Mouse (Mus musculus) fibroblast of lung, adult 2 months (primary cell): ENCODE measurements around the gene Cdk4.

Experiments used
- DNase-seq: peaks from one replicate; pipeline ENCODE4 v3.0.0-alpha.2; 2011; ENCODE audit warnings: low read depth

The Cdk4 gene

DNA sequence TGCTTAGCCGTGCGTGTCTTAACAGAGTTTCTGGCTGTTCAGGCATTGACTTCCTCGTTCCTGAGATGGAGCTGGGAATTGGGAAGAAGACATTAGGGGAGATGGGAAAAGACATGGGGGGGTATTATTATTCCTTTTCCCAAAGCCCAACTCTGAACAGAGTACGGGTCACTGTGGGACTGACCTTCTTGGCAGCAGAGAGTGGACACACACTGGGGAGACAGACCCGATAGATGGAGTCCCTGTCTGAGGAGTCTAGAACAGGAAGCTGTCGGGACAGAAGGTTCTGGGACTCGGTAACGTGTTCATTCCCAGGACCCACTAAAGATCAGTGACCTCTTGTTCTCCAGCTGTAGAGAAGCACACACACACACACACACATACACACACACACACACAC, 12.3 kb downstream of the Cdk4 start:
- no peak for DNase-seq

DNA sequence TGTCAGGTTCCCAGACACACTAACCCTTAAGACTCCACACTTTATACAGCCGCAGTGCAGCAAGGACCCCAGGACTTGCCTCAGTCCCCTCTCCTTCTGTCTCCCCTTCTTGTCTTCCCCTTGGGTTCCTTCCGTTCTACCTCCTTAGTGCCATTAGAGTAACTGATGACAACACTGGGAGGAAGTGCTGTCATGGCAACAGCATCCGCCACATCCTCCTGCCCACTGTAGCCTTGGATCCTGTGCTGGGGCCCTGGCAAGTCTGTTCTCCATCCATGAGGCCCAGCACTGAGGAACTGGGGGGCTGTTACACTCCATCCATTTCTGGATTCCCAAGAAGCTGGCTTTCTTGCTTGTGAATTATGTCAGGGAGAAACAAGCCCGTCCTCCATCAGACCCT, 12.7 kb downstream of the Cdk4 start:
- DNase-seq: no peak

DNA sequence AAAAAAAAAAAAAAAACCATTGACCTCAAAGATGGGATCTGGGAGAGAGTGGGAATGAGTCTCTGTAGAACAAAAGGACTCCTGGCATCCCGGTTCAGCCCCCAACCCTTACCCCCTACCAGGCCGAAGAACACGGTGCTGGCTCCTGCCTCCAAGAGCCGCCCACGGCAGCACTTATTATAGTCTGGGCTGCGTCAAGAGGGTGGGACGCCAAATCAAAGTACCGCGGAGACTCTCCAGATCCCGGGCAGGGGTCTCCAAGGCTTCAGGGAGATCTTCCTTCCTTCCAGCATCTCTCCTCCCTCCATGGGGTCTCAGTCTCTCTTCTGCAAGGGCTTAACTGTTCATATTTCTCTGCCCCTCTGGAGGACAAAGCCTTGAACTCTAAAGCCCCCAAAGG, 14.2 kb downstream of the Cdk4 start:
- DNase-seq: no peak

DNA sequence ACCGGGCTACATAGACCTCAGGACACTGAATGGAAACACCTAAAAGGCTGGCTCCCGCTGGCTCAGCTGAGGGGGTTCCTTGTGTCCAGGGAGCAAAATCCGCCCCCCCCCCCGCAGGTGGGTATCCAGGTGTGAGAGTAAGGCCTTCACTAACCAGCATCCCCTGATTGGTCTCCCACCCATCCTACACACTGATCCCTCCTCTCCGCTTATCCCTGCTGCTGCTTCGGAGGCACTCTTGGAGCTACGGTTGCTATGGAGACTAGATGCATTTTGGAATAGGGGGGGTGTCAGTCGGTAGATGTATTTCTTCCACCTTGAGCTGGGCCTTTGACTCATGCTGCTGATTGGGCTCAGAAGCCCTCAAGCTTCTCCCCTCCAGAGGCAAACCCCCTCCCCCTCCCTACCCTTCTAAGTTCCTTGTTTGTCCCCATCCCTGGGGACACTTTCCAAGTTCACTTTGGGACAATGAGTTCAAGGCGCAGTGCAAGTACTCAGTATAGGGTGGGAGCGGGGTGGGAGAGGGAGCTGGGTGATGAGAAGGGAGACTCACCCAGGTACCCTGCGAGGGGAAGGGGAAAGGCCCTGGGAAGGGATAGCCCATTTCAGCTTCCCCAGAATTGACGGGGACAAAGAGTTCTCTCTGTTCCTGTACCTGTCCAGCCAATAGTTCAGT, 14.8 kb downstream of the Cdk4 start:
- no peak for DNase-seq

DNA sequence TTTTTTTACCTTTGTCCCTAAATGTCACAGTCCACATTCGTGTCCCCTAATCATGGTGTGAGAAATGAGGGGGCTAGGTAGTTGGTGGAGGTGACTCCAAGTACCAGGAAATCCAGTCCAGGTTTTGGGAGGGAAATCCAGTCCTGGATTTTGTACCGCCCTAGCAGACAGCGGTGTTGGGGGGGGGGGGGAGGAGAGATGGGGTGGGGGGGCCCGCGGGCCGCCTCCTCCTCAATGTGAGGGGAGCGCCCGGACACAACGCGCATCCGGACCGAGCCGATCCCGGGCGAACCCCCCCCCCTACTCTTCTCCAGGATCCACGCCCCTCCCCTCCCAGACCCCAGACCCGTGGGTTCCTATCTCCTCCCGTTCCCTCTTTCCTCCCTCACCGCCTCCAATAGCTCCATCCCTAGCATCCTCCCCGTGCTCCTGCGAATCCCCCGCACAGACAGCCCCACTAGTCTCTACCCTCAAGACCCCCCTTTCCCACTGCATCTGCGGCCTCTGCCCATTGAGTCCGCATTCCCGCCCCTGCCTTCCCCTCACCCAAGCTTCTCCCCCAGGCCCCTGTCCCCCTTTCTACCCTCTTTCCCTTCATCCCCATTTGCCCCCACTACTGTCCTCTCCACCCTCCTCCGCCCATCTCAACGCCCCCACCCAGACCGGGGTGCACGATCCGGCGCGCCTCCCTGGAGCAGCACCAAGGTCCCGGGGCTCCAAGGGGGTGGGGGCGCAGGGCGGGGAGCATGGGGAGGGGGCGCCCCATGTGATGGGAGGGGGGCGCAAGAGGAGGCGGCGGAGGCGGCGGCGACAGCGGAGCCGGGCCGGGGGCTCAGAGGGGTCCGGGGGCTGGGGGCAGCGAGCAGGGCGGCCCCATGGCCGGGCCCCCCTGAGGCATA, 15.6 kb downstream of the Cdk4 start:
- no peak for DNase-seq

DNA sequence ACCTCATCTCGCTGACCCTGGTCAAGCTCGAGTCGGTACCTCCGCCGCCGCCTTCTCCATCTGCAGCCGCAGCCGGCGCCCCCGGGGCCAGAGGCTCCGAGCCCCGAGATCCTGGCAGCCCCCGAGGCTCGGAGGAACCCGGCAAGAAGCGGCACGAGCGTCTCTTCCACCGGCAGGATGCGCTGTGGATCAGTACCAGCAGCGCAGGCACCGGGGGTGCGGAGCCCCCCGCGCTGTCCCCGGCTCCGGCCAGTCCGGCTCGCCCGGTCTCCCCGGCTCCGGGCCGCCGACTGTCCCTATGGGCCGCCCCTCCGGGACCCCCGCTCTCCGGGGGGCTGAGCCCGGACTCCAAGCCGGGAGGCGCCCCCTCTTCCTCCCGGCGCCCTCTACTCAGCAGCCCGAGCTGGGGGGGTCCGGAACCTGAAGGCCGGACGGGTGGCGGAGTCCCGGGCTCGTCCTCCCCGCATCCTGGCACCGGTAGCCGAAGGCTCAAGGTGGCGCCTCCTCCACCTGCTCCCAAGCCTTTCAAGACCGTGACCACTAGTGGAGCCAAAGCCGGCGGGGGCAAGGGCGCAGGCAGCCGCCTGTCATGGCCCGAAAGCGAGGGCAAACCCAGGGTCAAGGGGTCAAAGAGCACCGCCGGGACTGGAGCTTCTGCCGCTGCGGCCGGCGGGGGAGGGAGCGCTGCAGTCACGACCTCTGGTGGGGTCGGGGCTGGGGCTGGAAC, 16.5 kb downstream of the Cdk4 start:
- DNase-seq: no peak

DNA sequence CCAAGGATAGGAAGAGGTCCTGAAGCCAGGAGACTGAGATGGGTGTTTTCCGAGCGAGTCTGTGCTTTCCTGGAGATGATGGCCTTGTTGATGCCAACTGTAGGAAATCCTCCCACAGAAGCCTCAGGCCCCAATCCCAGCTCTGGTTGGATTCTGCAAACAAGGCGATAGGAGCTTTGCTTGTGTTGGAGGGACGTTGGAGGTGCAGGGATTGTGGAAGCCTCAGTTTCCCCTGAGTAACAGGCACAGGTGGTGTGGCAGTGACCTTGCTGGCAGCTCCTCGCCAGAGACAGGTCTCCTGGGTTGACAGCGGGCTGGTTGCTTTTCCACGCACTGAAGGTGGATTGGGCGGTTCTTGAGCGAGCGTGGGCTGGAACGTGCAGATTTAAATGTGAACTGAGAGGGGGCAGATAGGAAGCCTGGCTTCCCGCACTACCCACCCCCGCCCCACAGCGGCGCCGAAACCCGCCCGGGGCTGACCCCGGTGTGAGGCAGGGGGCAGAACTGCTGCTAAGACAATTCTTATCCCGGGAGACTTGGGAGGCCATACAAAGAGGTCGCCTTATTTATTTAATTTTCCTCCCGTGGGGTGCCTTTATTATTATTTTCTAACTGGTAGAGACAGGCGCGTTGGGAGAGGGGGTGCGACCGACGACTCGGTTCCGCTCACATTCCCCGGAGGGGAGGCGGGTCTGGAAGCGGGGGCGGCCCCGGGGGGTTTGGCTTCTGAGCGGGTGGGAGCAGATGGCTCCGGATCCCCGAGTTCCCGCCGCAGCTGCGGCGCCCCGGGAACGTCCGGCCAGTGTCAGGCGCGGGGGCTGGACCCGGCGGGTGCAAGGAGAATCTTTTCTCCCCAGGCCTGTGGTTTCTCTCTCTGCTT, 17.8 kb downstream of the Cdk4 start:
- DNase-seq: no peak

DNA sequence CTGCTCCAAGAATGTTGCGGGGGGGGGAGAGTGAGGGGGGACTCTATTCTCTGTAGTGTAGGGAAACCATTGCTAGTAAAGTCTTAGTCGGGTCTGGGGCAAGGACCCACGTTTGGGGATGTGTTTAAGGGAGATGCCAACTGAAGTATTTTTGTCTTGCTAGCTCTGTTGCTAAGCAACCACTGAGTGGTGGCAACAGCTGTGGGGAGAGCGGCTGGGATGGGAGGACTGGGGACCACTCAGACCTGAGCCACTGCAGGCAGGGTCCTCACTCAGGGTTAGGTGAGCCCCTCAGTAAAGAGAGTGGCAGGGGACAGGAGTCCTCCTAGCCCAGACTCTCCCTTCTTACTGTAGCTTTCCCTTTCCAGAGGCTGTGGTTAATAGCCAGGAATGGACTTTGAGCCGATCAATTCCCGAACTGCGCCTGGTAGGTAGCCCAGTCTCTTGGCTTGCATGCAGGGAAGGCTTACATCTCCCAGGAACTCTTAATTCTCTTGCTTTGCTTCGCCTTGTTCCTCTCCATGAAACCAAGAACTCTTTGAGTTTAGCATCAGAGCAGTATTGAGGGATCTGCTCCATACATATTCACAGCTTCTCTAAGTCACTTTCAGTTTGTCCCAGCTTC, 18.8 kb downstream of the Cdk4 start:
- no peak for DNase-seq

DNA sequence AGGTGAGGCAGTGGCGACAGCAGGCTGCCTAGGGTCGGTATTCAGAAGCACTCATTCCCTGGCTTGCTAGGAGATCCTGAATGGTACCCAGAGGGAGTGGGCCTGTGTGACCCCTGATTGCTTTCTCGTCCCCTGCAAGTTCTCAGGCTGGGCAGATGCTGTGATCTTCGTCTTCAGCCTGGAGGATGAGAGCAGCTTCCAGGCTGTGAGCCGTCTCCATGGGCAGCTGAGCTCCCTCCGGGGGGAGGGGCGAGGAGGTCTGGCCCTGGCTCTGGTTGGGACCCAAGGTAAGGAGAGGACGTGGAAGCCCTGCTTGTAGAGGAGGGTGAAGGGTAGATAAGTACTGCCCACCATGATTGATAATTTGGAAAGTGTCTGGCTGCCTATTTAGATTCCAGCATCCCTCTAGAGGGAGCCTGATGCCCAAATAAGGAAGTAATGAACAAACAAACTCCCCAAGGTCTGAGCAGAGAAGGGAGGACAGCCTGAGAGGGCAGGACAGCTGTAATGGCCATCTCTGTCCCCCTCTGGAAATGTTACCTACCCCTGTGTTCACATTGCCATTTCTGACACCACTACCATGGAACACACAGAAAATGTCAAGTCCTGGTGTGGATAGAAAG, 20.1 kb downstream of the Cdk4 start:
- DNase-seq: no peak

DNA sequence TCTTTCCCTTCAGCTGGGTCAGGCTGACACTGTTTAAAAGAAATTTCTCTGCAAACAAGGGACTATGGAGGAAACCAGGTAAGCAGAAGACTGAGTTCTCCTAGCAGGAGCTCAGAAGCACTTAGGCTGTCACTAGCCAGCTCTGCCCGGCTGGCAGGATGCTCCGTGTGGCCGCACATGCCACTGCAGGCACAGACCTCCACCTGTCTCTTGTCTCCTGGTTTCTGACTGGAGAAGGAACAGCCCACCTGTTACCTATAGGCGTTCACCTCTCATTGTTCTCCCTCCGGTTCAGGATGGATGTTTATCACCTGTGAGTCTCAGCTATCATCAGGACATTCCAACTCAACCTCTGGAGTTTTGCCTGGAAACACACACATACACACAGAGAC, 20.6 kb downstream of the Cdk4 start:
- no peak for DNase-seq

DNA sequence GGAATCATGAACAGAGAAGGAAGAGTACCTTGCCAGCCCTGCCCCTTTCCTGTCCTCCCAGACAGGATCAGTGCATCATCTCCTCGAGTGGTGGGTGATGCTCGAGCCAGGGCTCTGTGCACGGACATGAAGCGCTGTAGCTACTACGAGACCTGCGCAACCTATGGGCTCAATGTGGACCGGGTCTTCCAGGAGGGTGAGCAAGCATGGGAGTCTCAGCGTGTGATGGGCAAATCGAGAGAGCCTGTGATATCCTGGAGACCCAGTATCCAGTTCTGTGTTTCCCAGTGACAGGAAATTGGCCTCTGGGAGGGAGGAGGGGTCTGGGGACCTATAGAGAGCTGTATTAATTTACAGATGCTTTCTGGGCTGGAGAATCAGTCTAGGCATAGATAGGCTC, 21.7 kb downstream of the Cdk4 start:
- DNase-seq: no peak

DNA sequence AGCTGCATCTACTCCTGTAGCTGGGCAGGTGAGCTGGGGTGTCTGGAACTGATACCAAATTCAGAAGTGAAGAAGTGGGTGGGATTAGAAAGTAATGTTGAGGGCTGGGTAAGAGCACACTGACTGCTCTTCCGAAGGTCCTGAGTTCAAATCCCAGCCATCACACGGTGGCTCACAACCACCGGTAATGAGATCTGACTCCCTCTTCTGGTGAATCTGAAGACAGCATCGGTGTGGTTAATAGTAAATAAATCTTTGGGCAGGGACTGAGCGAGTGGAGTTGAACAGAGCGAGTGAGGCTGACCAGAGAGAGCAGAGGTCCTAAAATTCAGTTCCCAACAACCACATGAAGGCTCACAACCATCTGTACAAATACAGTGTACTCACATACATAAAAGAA, 22.3 kb downstream of the Cdk4 start:
- no peak for DNase-seq

DNA sequence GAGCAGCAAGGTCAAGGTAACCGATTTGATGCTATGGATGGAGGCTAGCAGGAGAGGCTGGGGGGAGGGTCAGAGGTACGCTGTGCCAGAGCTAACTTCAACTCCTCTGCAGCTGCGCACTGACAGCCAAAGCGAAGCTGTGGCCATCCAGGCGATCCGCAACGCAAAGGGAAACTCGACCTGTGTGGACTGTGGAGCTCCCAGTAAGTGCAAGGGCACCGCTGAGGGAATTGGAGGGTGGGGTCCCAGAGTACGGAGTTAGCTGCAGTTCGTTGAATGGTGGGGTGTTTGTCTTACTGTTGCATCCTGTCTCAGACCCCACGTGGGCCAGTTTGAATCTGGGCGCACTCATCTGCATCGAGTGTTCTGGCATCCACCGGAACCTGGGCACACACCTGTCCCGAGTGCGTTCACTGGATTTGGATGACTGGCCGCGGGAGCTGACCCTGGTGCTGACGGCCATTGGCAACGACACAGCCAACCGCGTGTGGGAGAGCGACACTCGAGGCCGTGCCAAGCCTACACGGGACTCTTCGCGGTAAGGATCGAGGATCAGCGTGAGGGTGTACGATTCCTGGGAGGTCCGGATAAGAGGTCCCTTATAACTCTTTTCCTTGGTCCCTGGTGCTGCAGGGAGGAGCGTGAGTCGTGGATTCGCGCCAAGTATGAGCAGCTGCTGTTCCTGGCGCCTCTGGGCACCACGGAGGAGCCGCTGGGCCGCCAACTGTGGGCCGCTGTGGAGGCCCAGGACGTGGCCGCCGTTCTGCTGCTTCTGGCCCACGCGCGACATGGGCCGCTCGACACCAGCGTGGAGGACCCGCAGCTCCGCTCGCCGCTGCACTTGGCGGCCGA, 27.5 kb downstream of the Cdk4 start:
- no peak for DNase-seq

DNA sequence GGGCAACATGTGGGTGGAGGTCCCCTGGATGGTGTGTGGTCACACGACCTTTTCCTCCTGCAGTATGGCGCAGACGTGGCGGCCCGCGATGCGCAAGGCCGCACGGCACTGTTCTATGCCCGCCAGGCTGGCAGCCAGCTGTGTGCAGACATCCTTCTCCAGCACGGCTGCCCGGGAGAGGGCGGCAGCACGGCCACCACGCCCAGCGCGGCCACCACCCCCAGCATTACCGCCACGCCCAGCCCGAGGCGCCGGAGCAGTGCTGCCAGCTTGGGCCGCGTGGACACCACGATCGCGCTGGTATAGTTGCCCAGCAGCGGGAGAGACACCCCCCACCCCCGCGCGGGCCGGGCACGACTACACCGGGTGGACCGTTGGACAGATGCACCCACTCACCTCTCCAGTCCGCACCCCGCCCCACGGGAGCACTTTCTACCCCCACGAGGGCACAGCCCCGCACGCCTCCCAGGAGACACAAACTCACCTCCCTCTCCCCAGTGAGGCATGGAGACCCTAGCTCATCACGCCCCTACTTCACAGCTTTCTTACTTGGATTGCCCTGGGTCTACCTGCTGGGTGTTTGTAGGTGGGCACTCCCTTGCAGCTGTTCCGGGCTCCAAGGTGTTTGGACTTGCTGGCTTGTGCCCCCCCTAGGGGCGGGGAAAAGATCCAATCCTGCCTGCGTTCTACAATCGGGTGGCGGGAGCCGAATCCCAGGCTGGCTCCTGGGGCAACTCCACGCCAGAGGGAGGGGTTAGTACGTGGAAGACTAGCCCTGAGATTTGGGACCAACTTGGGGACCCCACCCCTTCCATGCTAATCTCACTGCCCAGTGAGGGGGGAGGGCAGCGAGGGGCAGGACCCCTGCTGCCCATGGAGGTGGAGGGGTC, 28.4 kb downstream of the Cdk4 start:
- DNase-seq: no peak

DNA sequence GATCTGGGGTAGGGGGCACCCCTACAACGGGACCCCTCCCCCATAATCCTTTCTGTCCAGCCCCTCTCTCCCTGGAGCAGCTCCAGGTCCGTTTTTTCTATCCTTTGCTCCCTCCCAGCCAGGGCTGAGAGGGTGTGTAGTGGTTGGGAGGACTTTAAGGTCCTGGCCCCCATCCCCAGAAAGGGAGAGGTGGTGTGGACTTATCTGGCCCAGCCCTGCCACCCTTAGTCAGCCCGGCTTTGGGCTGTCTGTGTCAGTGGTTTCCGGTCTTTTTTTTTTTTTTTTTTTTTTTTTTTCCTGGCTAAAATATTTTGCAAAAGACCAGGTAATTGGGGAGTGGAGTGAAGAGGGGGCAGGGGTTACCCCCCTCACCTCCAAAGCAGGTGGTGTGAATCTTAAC, 29.4 kb downstream of the Cdk4 start:
- no peak for DNase-seq

DNA sequence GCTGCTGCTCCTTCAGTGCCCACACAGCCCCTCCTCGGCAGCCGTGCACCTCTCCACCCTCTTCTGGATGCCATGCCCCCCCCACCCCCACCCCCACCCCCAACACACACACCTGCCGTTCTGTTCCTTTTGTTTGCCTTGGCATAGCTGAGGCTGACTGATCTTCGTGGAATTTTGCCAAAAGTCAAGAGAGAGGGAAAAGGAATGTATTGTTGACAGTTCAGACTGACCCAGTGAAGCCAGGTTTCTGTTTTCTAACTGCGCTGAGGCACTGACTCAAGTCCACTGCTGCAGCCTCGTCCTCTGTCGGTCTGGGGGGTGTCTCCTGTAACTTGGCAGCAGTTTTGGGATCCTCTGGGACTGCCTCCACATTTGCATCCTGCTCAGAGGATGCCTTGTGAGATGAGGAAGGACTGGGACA, 31.1 kb downstream of the Cdk4 start:
- DNase-seq: no peak

DNA sequence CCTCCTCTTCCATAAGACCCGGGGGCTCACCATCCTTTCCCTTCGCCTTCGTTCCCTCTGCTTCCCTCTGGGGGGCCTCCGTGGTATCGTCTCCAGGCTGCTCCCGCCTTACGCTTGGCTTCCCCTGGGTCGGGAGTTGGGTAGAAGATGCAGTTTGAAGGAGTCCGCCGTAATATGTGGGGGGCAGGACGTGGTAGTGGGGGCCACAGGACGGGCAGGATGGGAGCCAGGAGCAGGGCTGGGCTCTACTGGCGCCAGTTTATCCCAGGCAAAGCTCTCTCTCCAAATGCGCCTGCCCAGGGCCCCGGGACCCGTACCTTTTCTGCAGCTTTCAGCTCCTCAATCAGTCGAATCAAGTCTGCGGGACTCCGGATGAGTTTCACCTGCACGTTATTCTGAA, 35.2 kb downstream of the Cdk4 start:
- DNase-seq: no peak

DNA sequence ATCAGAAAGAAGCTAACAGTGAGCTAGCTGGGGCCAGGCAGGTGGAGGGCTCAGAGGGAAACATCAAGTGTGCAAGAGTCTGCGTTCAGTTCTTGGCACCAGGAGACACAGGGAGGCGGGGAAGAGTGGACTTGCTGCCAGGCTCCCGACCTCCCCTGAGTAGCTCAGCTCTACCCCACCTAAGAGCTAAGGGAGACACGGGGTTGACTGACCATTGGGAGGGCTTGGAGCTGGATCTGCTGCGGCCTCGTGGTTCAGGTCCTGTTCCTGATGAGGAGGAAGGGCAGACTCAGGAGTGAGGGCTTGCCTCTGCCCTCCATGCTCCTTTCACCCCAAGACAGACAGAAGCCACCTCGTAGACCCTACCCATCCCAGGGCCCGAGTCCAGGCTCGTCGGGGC, 35.9 kb downstream of the Cdk4 start:
- no peak for DNase-seq

DNA sequence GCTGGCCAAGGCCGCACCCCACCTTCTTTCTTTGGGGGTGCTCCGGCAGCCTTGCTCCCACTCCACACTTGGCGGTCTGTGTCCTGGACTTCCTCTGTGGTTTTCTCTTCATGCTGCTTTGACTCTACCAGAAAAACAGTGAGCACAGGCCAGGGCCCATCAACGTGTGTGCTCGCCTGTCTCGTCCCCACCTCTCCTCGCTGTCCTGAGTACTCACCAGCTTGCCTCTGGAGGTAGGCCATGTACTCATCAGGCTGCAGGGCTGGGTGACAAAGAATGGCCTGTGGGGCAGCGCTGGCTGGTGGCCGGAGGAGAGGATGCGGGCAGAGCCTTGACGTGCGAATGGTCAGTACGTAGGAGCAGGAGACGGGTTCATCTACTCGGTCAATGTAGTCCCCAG, 36.5 kb downstream of the Cdk4 start:
- DNase-seq: no peak
